Mouse (Mus musculus): Measurements from ENCODE around the gene C1qa.

DNA sequence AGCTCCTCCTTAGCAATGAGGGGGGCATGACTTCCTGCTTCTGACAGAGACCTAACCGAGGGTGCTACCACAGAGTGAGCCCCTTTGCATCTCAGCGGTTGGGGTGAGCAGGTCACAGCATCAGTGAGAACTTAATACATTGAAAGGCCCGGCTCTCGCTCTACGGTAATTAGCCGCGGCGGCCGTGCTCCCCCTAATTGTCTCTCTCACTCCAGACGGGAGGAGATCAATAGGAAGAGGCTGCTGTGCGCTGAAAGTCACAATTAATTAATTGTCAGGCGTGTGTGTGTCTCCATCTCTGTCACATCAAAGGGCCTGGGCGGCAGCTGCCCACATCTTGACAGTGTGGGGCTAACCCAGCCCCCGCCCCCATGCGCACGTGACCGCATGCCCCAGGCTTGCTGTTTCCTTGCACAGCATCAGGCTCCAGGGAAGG, 12.6 kb upstream of the C1qa start:
- TF ChIP-seq GATA1 (IDR thresholded peaks at IDR 0.05; ENCODE audit: borderline replicate concordance, low read length): no peak
- no peak for TF ChIP-seq FLI1 (IDR thresholded peaks at IDR 0.05; ENCODE audit: low read length)

Data from megakaryocyte, embryonic 14.5 days (primary cell).